In genomic region chrX:93160956-93161355, GRCm38 (mm10) we compare ENCODE assay signal across 22 mouse cellular contexts.
DNase-seq lines count a peak whose midpoint lies in the region; ATAC-seq and TF ChIP-seq lines count a peak whose summit lies in the region.
"Had no signal": no experiment of that assay in that cellular context is flagged by ENCODE, and none has a peak within 500 bp of the region (broad histone marks: within the 10 kb centered on the region; RNA-seq: fewer than 3 reads in every experiment).

No protein-coding gene starts in this region.

- 40% methylated on average over 1 of the region's 1 CpGs for WGBS in lung, postnatal 0 days
- WGBS in midbrain, embryonic 13.5 days: 24% methylated on average over 1 of the region's 1 CpGs
- WGBS in heart, embryonic 11.5 days (ENCODE audit: insufficient replicate concordance): 44% methylated on average over 1 of the region's 1 CpGs

- no peak overlapping the region for H3K9ac ChIP-seq in lung, postnatal 0 days (replicated peaks; ENCODE audit: low read depth)
- no peak overlapping the region for H3K9ac ChIP-seq in midbrain, embryonic 13.5 days (replicated peaks)
- no peak overlapping the region for H3K9ac ChIP-seq in heart, embryonic 11.5 days (ENCODE audit: low read depth, low read length)
- H3K9ac ChIP-seq: embryonic facial prominence, embryonic 13.5 days; embryonic facial prominence, embryonic 15.5 days; forebrain, embryonic 13.5 days; forebrain, embryonic 15.5 days; forebrain, postnatal 0 days had no signal

- TF ChIP-seq EP300 in lung, postnatal 0 days (IDR thresholded peaks at IDR 0.05): no peak

- H3K4me2 ChIP-seq in lung, postnatal 0 days (replicated peaks; ENCODE audit: low read depth, low read length): no peak overlapping the region
- no peak overlapping the region for H3K4me2 ChIP-seq in midbrain, embryonic 13.5 days (replicated peaks)
- H3K4me2 ChIP-seq in heart, embryonic 11.5 days: no peak overlapping the region
- H3K4me2 ChIP-seq: embryonic facial prominence, embryonic 13.5 days; embryonic facial prominence, embryonic 15.5 days; forebrain, embryonic 13.5 days; forebrain, embryonic 15.5 days had no signal

- no peaks in the 10 kb centered on the region for H3K4me1 ChIP-seq in lung, postnatal 0 days (ENCODE audit: insufficient read depth, low read depth, low read length)
- no peaks in the 10 kb centered on the region for H3K4me1 ChIP-seq in midbrain, embryonic 13.5 days (replicated peaks)
- no peaks in the 10 kb centered on the region for H3K4me1 ChIP-seq in heart, embryonic 11.5 days (ENCODE audit: control insufficient read depth, insufficient read depth, low read length)
- H3K4me1 ChIP-seq: embryonic facial prominence, embryonic 13.5 days; embryonic facial prominence, embryonic 15.5 days; forebrain, embryonic 13.5 days; forebrain, embryonic 15.5 days had no signal

- peak; percentile 20 for DNase-seq in lung, postnatal 0 days (ENCODE audit: low spot score)
- DNase-seq in lung, postnatal 36 days: no peak
- DNase-seq in brain, adult 2 months (ENCODE audit: low read depth, low spot score): peak; percentile 0
- peak; percentile 13 for DNase-seq in gonadal fat pad, adult 2 months (ENCODE audit: low read depth)
- DNase-seq: adrenal gland, adult 8-10 months; adrenal gland, postnatal 14 days; adrenal gland, postnatal 36 days; cerebellum, adult 11 months; cerebellum, adult 18-20 months; cerebellum, adult 8-10 months; cerebellum, adult 9-11 months; cerebellum, postnatal 14 days; cerebellum, postnatal 36 days; embryo, embryonic 11 days; forebrain, postnatal 0 days had no signal

- no peak for TF ChIP-seq CTCF in lung, postnatal 0 days (IDR thresholded peaks at IDR 0.05)

- no peak overlapping the region for H3K27ac ChIP-seq in lung, postnatal 0 days (ENCODE audit: low read length)
- no peak overlapping the region for H3K27ac ChIP-seq in midbrain, embryonic 13.5 days
- no peak overlapping the region for H3K27ac ChIP-seq in heart, embryonic 11.5 days (ENCODE audit: low read depth, low read length)
- H3K27ac ChIP-seq: embryonic facial prominence, embryonic 13.5 days; embryonic facial prominence, embryonic 15.5 days; forebrain, embryonic 13.5 days; forebrain, embryonic 15.5 days had no signal

- H3K9me3 ChIP-seq in lung, postnatal 0 days (ENCODE audit: low read length): no peaks in the 10 kb centered on the region
- H3K9me3 ChIP-seq in midbrain, embryonic 13.5 days: no peaks in the 10 kb centered on the region
- no peaks in the 10 kb centered on the region for H3K9me3 ChIP-seq in heart, embryonic 11.5 days (replicated peaks; ENCODE audit: control insufficient read depth, low read length)
- H3K9me3 ChIP-seq: embryonic facial prominence, embryonic 13.5 days; embryonic facial prominence, embryonic 15.5 days; forebrain, embryonic 13.5 days; forebrain, embryonic 15.5 days had no signal

- ATAC-seq in lung, postnatal 0 days: no peak
- no peak for ATAC-seq in midbrain, embryonic 13.5 days
- no peak for ATAC-seq in heart, embryonic 11.5 days (replicated peaks; ENCODE audit: insufficient number of reproducible peaks, low FRiP score, low TSS enrichment)
- ATAC-seq: forebrain, embryonic 13.5 days; forebrain, embryonic 15.5 days; forebrain, postnatal 0 days had no signal

- H3K36me3 ChIP-seq in lung, postnatal 0 days (ENCODE audit: insufficient read depth, low read length): no peaks in the 10 kb centered on the region
- H3K36me3 ChIP-seq in midbrain, embryonic 13.5 days: no peaks in the 10 kb centered on the region
- H3K36me3 ChIP-seq in heart, embryonic 11.5 days (ENCODE audit: control insufficient read depth, insufficient read depth, low read length): no peaks in the 10 kb centered on the region
- H3K36me3 ChIP-seq: embryonic facial prominence, embryonic 13.5 days; embryonic facial prominence, embryonic 15.5 days; forebrain, embryonic 15.5 days had no signal

- H3K27me3 ChIP-seq in lung, postnatal 0 days (replicated peaks; ENCODE audit: insufficient read depth, low read length): no peaks in the 10 kb centered on the region
- no peaks in the 10 kb centered on the region for H3K27me3 ChIP-seq in midbrain, embryonic 13.5 days
- no peaks in the 10 kb centered on the region for H3K27me3 ChIP-seq in heart, embryonic 11.5 days (ENCODE audit: control insufficient read depth, insufficient read depth, low read length)
- H3K27me3 ChIP-seq: embryonic facial prominence, embryonic 13.5 days; embryonic facial prominence, embryonic 15.5 days; forebrain, embryonic 13.5 days; forebrain, embryonic 15.5 days had no signal

- H3K4me3 ChIP-seq in lung, postnatal 0 days (ENCODE audit: low read depth, low read length): no peak overlapping the region
- H3K4me3 ChIP-seq in midbrain, embryonic 13.5 days (replicated peaks): no peak overlapping the region
- no peak overlapping the region for H3K4me3 ChIP-seq in heart, embryonic 11.5 days (ENCODE audit: low read depth, low read length)
- H3K4me3 ChIP-seq: embryonic facial prominence, embryonic 13.5 days; embryonic facial prominence, embryonic 15.5 days; erythroblast, embryonic 14.5 days; forebrain, embryonic 13.5 days; forebrain, embryonic 15.5 days had no signal
